Mouse (Mus musculus): ENCODE results near the gene Zfp365.

DNA sequence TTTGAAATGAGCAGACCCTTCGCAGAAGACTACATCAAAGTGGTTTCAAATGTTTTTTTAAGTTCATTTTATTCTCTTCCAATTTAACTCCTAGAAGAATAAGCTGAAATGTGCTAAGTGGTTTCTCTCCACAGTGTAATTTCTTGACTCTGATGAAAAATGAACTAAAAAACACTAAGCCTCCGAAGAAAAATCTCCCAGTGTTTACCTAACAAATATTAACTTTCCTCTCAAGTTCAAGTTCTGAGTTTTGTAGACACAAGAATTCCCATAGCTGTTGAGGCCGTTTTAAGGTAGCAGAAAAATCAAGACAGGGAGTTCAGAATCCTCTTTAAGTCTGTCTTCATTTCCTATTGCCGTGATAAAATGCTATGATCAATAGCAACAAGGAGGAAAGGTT is 39.2 kb upstream of the Zfp365 start:
- TF ChIP-seq POLR2A (IDR thresholded peaks at IDR 0.05; ENCODE audit: borderline replicate concordance, extremely low read depth, low read depth, low read length), result no peak
- TF ChIP-seq CTCF (IDR thresholded peaks at IDR 0.05; ENCODE audit: insufficient read depth, low read length), result no peak

All from lung, adult 2 months (tissue).